Mouse (Mus musculus) hematopoietic stem cell, adult 5-6 weeks (primary cell): ENCODE data around the gene Dock4. TPM values are rescaled to one million over a fixed set of nuclear protein-coding genes. Genes with fewer than 3 reads are reported as not detected.

ENCODE experiments used
- ATAC-seq, 2 experiments: fragments of 125-278 bp in 1 of 2; replicated peaks in 1 of 2; 2 replicates each; pipeline ENCODE4 v1.8.0; 2016 to 2017; ENCODE audit warnings: inconsistent platforms in 2 of 2, mild to moderate bottlenecking in 2 of 2, moderate number of reproducible peaks in 2 of 2, low read depth in 1 of 2, moderate TSS enrichment in 1 of 2; ENCODE audit not compliant: low FRiP score in 2 of 2, poor library complexity in 2 of 2, severe bottlenecking in 2 of 2, insufficient read depth in 1 of 2, low TSS enrichment in 1 of 2
- total RNA-seq: library from RNA; stranded (forward); fragments of 172-1452, 232-1000 nt; gene quantifications from 2 replicates; pipeline ENCODE4 v1.2.3, GENCODE M21; 2017

The Dock4 gene
- total RNA-seq, 1 experiment from 2014 or later: 0.65 TPM

- no peak for ATAC-seq
Observed at GRCm38 (mm10) chr12:40656438-40656837, 210.7 kb downstream of the Dock4 start.

GRCm38 (mm10) chr12:40657229-40657885 lies 211.6 kb downstream of the Dock4 start:
- no peak for ATAC-seq

- no peak for ATAC-seq
Observed at GRCm38 (mm10) chr12:40659689-40660088, 213.9 kb downstream of the Dock4 start.

- no peak for ATAC-seq
Observed at GRCm38 (mm10) chr12:40669460-40669859, 223.7 kb downstream of the Dock4 start.

- no peak for ATAC-seq
Observed at GRCm38 (mm10) chr12:40670766-40671165, 225.0 kb downstream of the Dock4 start.

GRCm38 (mm10) chr12:40679713-40680112 lies 234.0 kb downstream of the Dock4 start:
- 0 out of 4 replicates have a peak, but pooled peaks of 1 of the 2 experiments have one; percentile 27 for ATAC-seq

GRCm38 (mm10) chr12:40680551-40680950 lies 234.8 kb downstream of the Dock4 start:
- ATAC-seq: peak; percentile 68 to 71; a peak in 3 of 4 replicates

- ATAC-seq: no peak
Observed at GRCm38 (mm10) chr12:40691444-40691843, 245.7 kb downstream of the Dock4 start.

GRCm38 (mm10) chr12:40694082-40694721 lies 248.4 kb downstream of the Dock4 start:
- no peak for ATAC-seq

GRCm38 (mm10) chr12:40698330-40698729 lies 252.6 kb downstream of the Dock4 start:
- ATAC-seq: no peak

- no peak for ATAC-seq
Observed at GRCm38 (mm10) chr12:40702233-40702792, 256.6 kb downstream of the Dock4 start.

GRCm38 (mm10) chr12:40704296-40704695 lies 258.5 kb downstream of the Dock4 start:
- no peak for ATAC-seq

- no peak for ATAC-seq
Observed at GRCm38 (mm10) chr12:40707108-40707507, 261.4 kb downstream of the Dock4 start.

- peak; percentile 71 to 95 for ATAC-seq
Observed at GRCm38 (mm10) chr12:40709094-40709493, 263.3 kb downstream of the Dock4 start.

- ATAC-seq: no peak
Observed at GRCm38 (mm10) chr12:40712235-40712634, 266.5 kb downstream of the Dock4 start.

- ATAC-seq: no peak
Observed at GRCm38 (mm10) chr12:40714288-40714687, 268.5 kb downstream of the Dock4 start.

GRCm38 (mm10) chr12:40715174-40715573 lies 269.4 kb downstream of the Dock4 start:
- ATAC-seq: no peak

GRCm38 (mm10) chr12:40728373-40728772 lies 282.6 kb downstream of the Dock4 start:
- no peak for ATAC-seq
